Mouse (Mus musculus) macrophage (primary cell): Measurements from ENCODE around the gene Gm20917. TPM values are rescaled to one million over a fixed set of nuclear protein-coding genes. Genes with fewer than 3 reads are reported as not detected.
"Not testable (repeated sequence)": the region's sequence is repeated elsewhere in the genome, so short reads cannot be mapped to it uniquely, and the experiment has no call there.

Experiments used
- H3K27ac ChIP-seq: fragments of 350-480 bp; formaldehyde crosslinking; 2 replicates; pipeline ENCODE4 v1.9.0; 2021
- H3K36me3 ChIP-seq: fragments of 350-480 bp; formaldehyde crosslinking; 2 replicates; pipeline ENCODE4 v1.9.0; 2021; ENCODE audit errors: inconsistent target
- H3K4me3 ChIP-seq: fragments of 350-480 bp; formaldehyde crosslinking; 2 replicates; pipeline ENCODE4 v1.9.0; 2021; ENCODE audit errors: inconsistent target
- H3K79me2 ChIP-seq: fragments of 350-480 bp; formaldehyde crosslinking; 2 replicates; pipeline ENCODE4 v1.9.0; 2021; ENCODE audit errors: inconsistent target
- WGBS: methylation state at CpG from one replicate; pipeline ENCODE4 v1.1.7; 2026; ENCODE audit warnings: inconsistent platforms; ENCODE audit not compliant: missing documents; 5-methylcytosine and 5-hydroxymethylcytosine counted together
- polyA plus RNA-seq: library from polyadenylated mRNA; stranded (reverse); fragments of 250-400 nt; gene quantifications from 3 replicates; pipeline ENCODE4 v1.2.4, GENCODE M21; 2018; ENCODE audit warnings: inconsistent platforms
- total RNA-seq, 78 experiments: library from RNA; depleted of rRNA; stranded (reverse); fragments of 250-400 nt; gene quantifications; 1 replicate in 9 of 78; 2 replicates in 24 of 78; 3 replicates in 43 of 78; 4 replicates in 2 of 78; pipeline ENCODE4 v1.2.4; 2018; ENCODE audit warnings: inconsistent platforms in 56 of 78

Gene Gm20917
- total RNA-seq (2018; cell fraction: chromatin; rRNA removed), result not detected
- total RNA-seq (2018; cell fraction: cytosol; rRNA removed), result not detected
- total RNA-seq (2018; cell fraction: nucleus; rRNA removed), result not detected
- not detected in 3 replicates for polyA plus RNA-seq

DNA sequence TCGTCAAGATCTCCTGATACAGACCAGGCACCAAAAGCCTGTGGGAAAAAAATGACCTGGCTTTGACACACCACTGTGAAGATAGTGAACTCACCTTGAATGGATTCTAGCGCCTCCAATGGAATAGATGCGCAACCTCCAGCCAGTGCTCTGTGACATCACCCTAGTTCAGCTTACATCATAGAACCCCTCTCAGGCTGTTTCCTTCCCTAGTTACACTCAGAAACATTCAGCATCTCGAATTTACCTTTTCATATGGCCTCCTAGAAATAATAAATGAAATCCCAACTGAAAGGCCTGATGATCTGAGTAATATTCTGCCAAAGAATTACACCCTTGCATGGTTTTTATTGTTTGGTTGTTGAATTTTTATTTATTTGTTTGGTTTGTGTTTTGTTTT lies at the start of gene Gm20917:
Gene Gm20917 (minus strand): TSS at position 101 of the 400 bp plus-strand sequence.
- H3K4me3 ChIP-seq, H3K36me3 ChIP-seq, H3K27ac ChIP-seq, H3K79me2 ChIP-seq: not testable (repeated sequence)
- no CpG with 5 or more reads among the region's 4 CpGs for WGBS

Other genes with a start within 250 kb of the Gm20917 start
- gene Gm20916, start 168.4 kb upstream of the Gm20917 start, polyA plus RNA-seq, result not detected in 3 replicates